Mouse (Mus musculus): ENCODE data around the gene Krtap28-10.

Gene Krtap28-10

GRCm38 (mm10) chr1:83042380-83042779 lies at the start of gene Krtap28-10:
Gene Krtap28-10, minus strand, starts transcription at chr1:83042480.
- no peak for DNase-seq

- no peak for DNase-seq
Measured at GRCm38 (mm10) chr1:83091268-83091667, 49.0 kb upstream of the Krtap28-10 start.

- no peak for DNase-seq
Measured at GRCm38 (mm10) chr1:83084790-83085189, 42.5 kb upstream of the Krtap28-10 start.

GRCm38 (mm10) chr1:83077016-83077415 lies 34.7 kb upstream of the Krtap28-10 start:
- DNase-seq: no peak

GRCm38 (mm10) chr1:83076190-83076917 lies 34.1 kb upstream of the Krtap28-10 start:
- DNase-seq: peak in 1 of 2 experiments; percentile 30

- DNase-seq: no peak
Measured at GRCm38 (mm10) chr1:83075526-83076189, 33.4 kb upstream of the Krtap28-10 start.

GRCm38 (mm10) chr1:83067205-83067604 lies 24.9 kb upstream of the Krtap28-10 start:
- DNase-seq: no peak

GRCm38 (mm10) chr1:83066577-83066976 lies 24.3 kb upstream of the Krtap28-10 start:
- no peak for DNase-seq

GRCm38 (mm10) chr1:83064851-83065250 lies 22.6 kb upstream of the Krtap28-10 start:
- peak in 1 of 2 experiments; percentile 11 for DNase-seq

GRCm38 (mm10) chr1:83060643-83061042 lies 18.4 kb upstream of the Krtap28-10 start, which contains the start of gene Krtap28-13:
Gene Krtap28-13, plus strand, starts transcription at chr1:83060930.
- DNase-seq: no peak

- no peak for DNase-seq
Measured at GRCm38 (mm10) chr1:83059278-83059677, 17.0 kb upstream of the Krtap28-10 start, which contains the start of gene A030005K14Rik. Gene A030005K14Rik, minus strand, starts transcription at chr1:83059378.

GRCm38 (mm10) chr1:83058481-83058880 lies 16.2 kb upstream of the Krtap28-10 start:
- DNase-seq: no peak

- no peak for DNase-seq
Measured at GRCm38 (mm10) chr1:83044882-83045427, 2.7 kb upstream of the Krtap28-10 start, which contains the start of gene Gm47969. Gene Gm47969, plus strand, starts transcription at chr1:83044932.

GRCm38 (mm10) chr1:83039080-83039479 lies 3.2 kb downstream of the Krtap28-10 start:
- no peak for DNase-seq

GRCm38 (mm10) chr1:83038109-83038672 lies 4.1 kb downstream of the Krtap28-10 start, which contains the start of gene Slc19a3:
Gene Slc19a3, minus strand, starts transcription at chr1:83038448.
- peak; percentile 39 to 56 for DNase-seq

GRCm38 (mm10) chr1:83036892-83037667 lies 5.2 kb downstream of the Krtap28-10 start:
- no peak for DNase-seq

GRCm38 (mm10) chr1:83034509-83034908 lies 7.8 kb downstream of the Krtap28-10 start:
- DNase-seq: no peak

GRCm38 (mm10) chr1:83032508-83032907 lies 9.8 kb downstream of the Krtap28-10 start:
- no peak for DNase-seq

GRCm38 (mm10) chr1:83031950-83032349 lies 10.3 kb downstream of the Krtap28-10 start:
- DNase-seq: no peak

- DNase-seq: no peak
Measured at GRCm38 (mm10) chr1:83016556-83016955, 25.7 kb downstream of the Krtap28-10 start.

- no peak for DNase-seq
Measured at GRCm38 (mm10) chr1:83015329-83015879, 26.9 kb downstream of the Krtap28-10 start.

- DNase-seq: no peak
Measured at GRCm38 (mm10) chr1:83014477-83014876, 27.8 kb downstream of the Krtap28-10 start.
